Mouse (Mus musculus) WW6 (cell line): ENCODE results near the gene C1qtnf5.
"Not testable (repeated sequence)": the region's sequence is repeated elsewhere in the genome, so short reads cannot be mapped to it uniquely, and the experiment has no call there.

Source experiments
- DNase-seq: peaks from one replicate; pipeline ENCODE4 v3.0.0-alpha.2; 2013; ENCODE audit warnings: low read depth, low spot score

C1qtnf5 gene

DNA sequence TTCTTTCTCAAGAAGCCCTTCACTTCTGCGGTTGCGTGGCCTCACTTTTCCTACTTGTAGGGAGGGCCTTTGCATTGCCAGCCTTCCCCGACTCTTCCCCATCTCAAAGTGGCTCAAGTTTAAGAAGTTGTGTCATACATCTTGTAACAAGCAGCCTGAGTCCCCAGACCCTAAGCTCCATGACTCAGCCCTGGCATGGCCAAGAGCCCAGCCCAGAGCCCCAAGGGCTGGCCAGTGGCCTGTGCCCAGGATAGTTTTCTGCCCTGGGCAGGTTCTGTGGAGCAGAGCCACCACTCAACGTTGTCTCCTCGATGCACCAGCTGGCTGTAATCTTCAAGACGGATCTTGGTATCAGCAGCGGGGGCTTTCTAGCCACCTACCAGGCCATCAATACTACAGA is 2.2 kb upstream of the C1qtnf5 start:
- no peak for DNase-seq

GRCm38 (mm10) chr9:44105781-44106180 is 1.3 kb upstream of the C1qtnf5 start:
- no peak for DNase-seq

- no peak for DNase-seq
Measured at GRCm38 (mm10) chr9:44106182-44106581, 863 bp upstream of the C1qtnf5 start.

DNA sequence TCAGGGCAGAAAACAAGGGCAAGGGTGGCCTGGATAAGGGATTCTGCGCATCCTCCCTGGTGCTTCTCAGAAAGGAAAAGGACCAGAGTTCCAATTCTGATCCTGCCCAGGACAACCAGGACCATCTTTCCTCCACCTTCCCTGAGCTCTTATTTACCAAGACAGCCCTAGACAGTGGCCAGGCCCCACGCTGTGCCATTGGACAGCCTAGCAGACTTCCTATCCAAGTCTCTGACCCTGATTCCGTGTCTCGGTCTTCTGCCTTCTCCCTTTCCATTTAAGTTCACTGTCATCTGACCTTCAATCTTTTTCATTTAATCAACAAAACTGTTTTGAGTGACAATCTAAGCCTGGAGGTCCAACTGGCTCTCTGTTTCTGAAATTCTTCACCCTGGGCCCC is 449 bp upstream of the C1qtnf5 start:
- DNase-seq: no peak

DNA sequence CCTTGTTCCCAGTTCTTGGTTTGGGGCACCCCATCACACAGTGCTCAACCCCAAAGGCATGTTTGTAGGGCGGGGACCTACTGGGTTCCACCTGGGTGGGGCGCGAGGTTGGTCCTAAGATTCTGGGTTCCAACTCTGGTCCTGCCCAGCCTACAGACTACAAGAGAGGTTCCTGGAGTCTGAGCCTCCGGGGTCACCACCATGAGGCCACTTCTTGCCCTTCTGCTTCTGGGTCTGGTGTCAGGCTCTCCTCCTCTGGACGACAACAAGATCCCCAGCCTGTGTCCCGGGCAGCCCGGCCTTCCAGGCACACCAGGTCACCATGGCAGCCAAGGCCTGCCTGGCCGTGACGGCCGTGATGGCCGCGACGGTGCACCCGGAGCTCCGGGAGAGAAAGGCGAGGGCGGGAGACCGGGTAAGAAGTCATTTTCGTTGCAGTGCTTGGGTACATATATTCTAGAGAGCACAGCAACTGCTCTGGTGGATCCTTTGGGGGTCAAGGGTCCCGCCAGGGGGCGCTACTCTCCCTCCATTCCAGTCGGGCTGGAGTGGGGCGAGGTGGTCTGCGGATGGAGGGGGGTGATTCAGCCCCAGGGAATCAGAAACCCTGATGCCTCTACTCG is 623 bp downstream of the C1qtnf5 start:
- DNase-seq: no peak

GRCm38 (mm10) chr9:44108269-44109055 is 1.4 kb downstream of the C1qtnf5 start:
- no peak for DNase-seq

- no peak for DNase-seq
Measured at GRCm38 (mm10) chr9:44109360-44110095, 2.5 kb downstream of the C1qtnf5 start.

- DNase-seq: not testable (repeated sequence)
Measured at GRCm38 (mm10) chr9:44111909-44112308, 4.9 kb downstream of the C1qtnf5 start.

- DNase-seq: peak; percentile 90
Measured at GRCm38 (mm10) chr9:44113105-44113789, 6.2 kb downstream of the C1qtnf5 start, which contains the start of the genes Gm49380 and Rnf26. Gm49380 (minus strand) TSS chr9:44113500. Rnf26 (minus strand) TSS chr9:44113517.

GRCm38 (mm10) chr9:44114453-44114852 is 7.4 kb downstream of the C1qtnf5 start:
- no peak for DNase-seq

DNA sequence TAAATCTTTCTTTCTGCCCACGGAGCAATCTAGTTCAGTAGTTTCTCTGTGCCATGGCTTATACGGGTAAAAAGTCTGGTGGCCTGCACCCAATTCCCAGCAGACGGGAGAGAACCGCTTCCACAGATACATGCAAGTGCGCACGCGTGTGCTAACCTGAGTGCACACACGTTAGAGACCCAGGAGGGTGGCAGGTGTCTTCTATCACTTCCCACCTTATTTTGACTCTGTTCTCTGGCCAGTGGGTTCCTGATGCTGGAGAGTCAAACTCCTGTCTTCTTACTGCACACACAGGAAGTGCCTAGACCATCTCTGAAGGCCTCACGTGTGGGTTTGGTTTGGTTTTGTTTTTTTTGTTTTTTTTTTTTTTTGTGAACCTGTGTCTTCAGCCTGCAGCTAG is 8.6 kb downstream of the C1qtnf5 start:
- no peak for DNase-seq

- no peak for DNase-seq
Measured at GRCm38 (mm10) chr9:44116182-44116581, 9.1 kb downstream of the C1qtnf5 start.

- no peak for DNase-seq
Measured at GRCm38 (mm10) chr9:44119011-44119410, 12.0 kb downstream of the C1qtnf5 start.

GRCm38 (mm10) chr9:44119948-44120465 is 13.0 kb downstream of the C1qtnf5 start:
- no peak for DNase-seq

GRCm38 (mm10) chr9:44124317-44124716 is 17.3 kb downstream of the C1qtnf5 start:
- no peak for DNase-seq

- DNase-seq: no peak
Measured at GRCm38 (mm10) chr9:44125026-44125425, 18.0 kb downstream of the C1qtnf5 start.

GRCm38 (mm10) chr9:44125546-44126428 is 18.7 kb downstream of the C1qtnf5 start:
- DNase-seq: peak; percentile 63

GRCm38 (mm10) chr9:44126746-44127145 is 19.7 kb downstream of the C1qtnf5 start:
- no peak for DNase-seq

- DNase-seq: no peak
Measured at GRCm38 (mm10) chr9:44127351-44127801, 20.3 kb downstream of the C1qtnf5 start.

- no peak for DNase-seq
Measured at GRCm38 (mm10) chr9:44129633-44130032, 22.6 kb downstream of the C1qtnf5 start.
